ENCODE assay signal across 28 mouse cellular contexts in genomic region chrX:74427116-74427515, GRCm38 (mm10). TPM values are rescaled to one million over a fixed set of nuclear protein-coding genes. Genes with fewer than 3 reads are reported as not detected.
A peak's percentile ranks its signal among the peaks of the same experiment; 100 is the strongest.
DNase-seq lines count a peak whose midpoint lies in the region; ATAC-seq and TF ChIP-seq lines count a peak whose summit lies in the region.
"Had no signal": no experiment of that assay in that cellular context is flagged by ENCODE, and none has a peak within 500 bp of the region (broad histone marks: within the 10 kb centered on the region; RNA-seq: fewer than 3 reads in every experiment).

No protein-coding gene starts in this region.

- intact Hi-C loops in heart, postnatal 36 days (cut with DNase I) = no loop called here

- TF ChIP-seq RAD21 in MEL (IDR thresholded peaks at IDR 0.05; ENCODE audit: low read depth, low read length) = no peak

- peaks cover 0 to 33% of the 10 kb centered on the region in 2 experiments; a peak in 2 of 4 replicates for H3K36me3 ChIP-seq in MEL (ENCODE audit: control insufficient read depth in 1 of 2, insufficient read depth in 2 of 2, low read length in 2 of 2)
- peaks cover 5% of the 10 kb centered on the region; the same call in 1 of the 2 replicates for H3K36me3 ChIP-seq in liver, embryonic 13.5 days
- no peaks in the 10 kb centered on the region for H3K36me3 ChIP-seq in small intestine, adult 2 months (ENCODE audit: control insufficient read depth, insufficient read depth, low read length)
- no peaks in the 10 kb centered on the region; the same call in 1 of the 2 replicates for H3K36me3 ChIP-seq in embryonic facial prominence, embryonic 10.5 days (replicated peaks)
- H3K36me3 ChIP-seq: heart, embryonic 15.5 days; limb, embryonic 13.5 days; neural tube, embryonic 15.5 days had no signal

- ATAC-seq in liver, embryonic 13.5 days (ENCODE audit: low read depth) = no peak

- H3K27ac ChIP-seq in MEL (ENCODE audit: control insufficient read depth, low read depth, low read length) = peak overlapping the region; percentile 54
- peak overlapping the region; percentile 91 for H3K27ac ChIP-seq in liver, embryonic 13.5 days
- peak overlapping the region; percentile 67 for H3K27ac ChIP-seq in small intestine, adult 2 months (ENCODE audit: insufficient read depth, low read depth, low read length)
- no peak overlapping the region for H3K27ac ChIP-seq in embryonic facial prominence, embryonic 10.5 days (replicated peaks)
- H3K27ac ChIP-seq: heart, embryonic 15.5 days; limb, embryonic 13.5 days; neural tube, embryonic 15.5 days had no signal

- peaks cover 9% of the 10 kb centered on the region for H3K79me2 ChIP-seq in MEL (ENCODE audit: control insufficient read depth, insufficient read depth, low read length, poor library complexity)

- H3K9ac ChIP-seq in MEL (ENCODE audit: control insufficient read depth, low read depth, low read length, poor library complexity, severe bottlenecking) = peak overlapping the region; percentile 7
- H3K9ac ChIP-seq in liver, embryonic 13.5 days = peak overlapping the region; percentile 78
- H3K9ac ChIP-seq: heart, embryonic 15.5 days; limb, embryonic 13.5 days had no signal

- no peak for TF ChIP-seq EP300 in MEL (IDR thresholded peaks at IDR 0.05; ENCODE audit: low read depth in 1 of 2, low read length in 2 of 2)

- no peaks in the 10 kb centered on the region for H3K27me3 ChIP-seq in MEL (ENCODE audit: control insufficient read depth in 1 of 2, insufficient read depth in 2 of 2, low read length in 2 of 2)
- no peaks in the 10 kb centered on the region for H3K27me3 ChIP-seq in liver, embryonic 13.5 days
- H3K27me3 ChIP-seq in small intestine, adult 2 months (ENCODE audit: control insufficient read depth, insufficient read depth, low read length) = no peaks in the 10 kb centered on the region
- no peaks in the 10 kb centered on the region for H3K27me3 ChIP-seq in embryonic facial prominence, embryonic 10.5 days (replicated peaks; ENCODE audit: low read depth, poor library complexity, severe bottlenecking)
- H3K27me3 ChIP-seq: heart, embryonic 15.5 days; limb, embryonic 13.5 days; neural tube, embryonic 15.5 days had no signal

- no peaks in the 10 kb centered on the region for H3K9me3 ChIP-seq in MEL (replicated peaks; ENCODE audit: insufficient read depth, low read length)
- no peaks in the 10 kb centered on the region for H3K9me3 ChIP-seq in liver, embryonic 13.5 days (replicated peaks)
- no peaks in the 10 kb centered on the region for H3K9me3 ChIP-seq in embryonic facial prominence, embryonic 10.5 days
- H3K9me3 ChIP-seq: heart, embryonic 15.5 days; limb, embryonic 13.5 days; neural tube, embryonic 15.5 days had no signal

- H3K4me3 ChIP-seq in MEL (ENCODE audit: control insufficient read depth in 1 of 2, insufficient read depth in 1 of 2, low read depth in 2 of 2, low read length in 2 of 2) = no peak overlapping the region
- peak overlapping the region; percentile 70 for H3K4me3 ChIP-seq in liver, embryonic 13.5 days (replicated peaks)
- H3K4me3 ChIP-seq in small intestine, adult 2 months (ENCODE audit: low read depth, low read length) = no peak overlapping the region
- H3K4me3 ChIP-seq in embryonic facial prominence, embryonic 10.5 days = no peak overlapping the region

- 65% methylated on average over 3 of the region's 3 CpGs for WGBS in liver, embryonic 13.5 days (ENCODE audit: insufficient replicate concordance)
- 54% methylated on average over 3 of the region's 3 CpGs for WGBS in small intestine, adult 2 months
- 82% methylated on average over 3 of the region's 3 CpGs for WGBS in embryonic facial prominence, embryonic 10.5 days

- DNase-seq in heart, adult 11 months = peak; percentile 83
- DNase-seq in heart, postnatal 36 days = no peak
- no peak for DNase-seq in MEL (ENCODE audit: low read depth, low spot score)
- DNase-seq in liver, embryonic 13.5 days = no peak
- DNase-seq in embryonic facial prominence, embryonic 10.5 days (ENCODE audit: low spot score) = no peak
- DNase-seq in left cerebral cortex, adult 11 months (ENCODE audit: low spot score) = no peak
- no peak for DNase-seq in adrenal gland, postnatal 36 days
- DNase-seq: adrenal gland, adult 2 months; cerebellum, adult 11 months; cerebellum, postnatal 14 days; heart, adult 18-20 months; kidney, adult 18-20 months; kidney, postnatal 10 days; midbrain, embryonic 14.5 days; spleen, adult 18-20 months had no signal

- TF ChIP-seq CTCF in MEL (IDR thresholded peaks at IDR 0.05 in 2 of 3, conservative IDR thresholded peaks at IDR 0.05 in 1 of 3; ENCODE audit: control insufficient read depth in 1 of 3, insufficient read depth in 1 of 3, low read depth in 2 of 3, low read length in 3 of 3, poor library complexity in 1 of 3, severe bottlenecking in 1 of 3) = no peak
- no peak for TF ChIP-seq CTCF in small intestine, adult 2 months (IDR thresholded peaks at IDR 0.05; ENCODE audit: extremely low read depth, insufficient read length, insufficient replicate concordance, low read depth, low read length)

- peak overlapping the region; percentile 79 for H3K4me2 ChIP-seq in liver, embryonic 13.5 days

- H3K4me1 ChIP-seq in MEL (ENCODE audit: control insufficient read depth in 1 of 2, insufficient read depth in 2 of 2, low read length in 2 of 2) = peaks cover 3 to 31% of the 10 kb centered on the region in 2 experiments; a peak in 3 of 4 replicates
- peaks cover 53% of the 10 kb centered on the region for H3K4me1 ChIP-seq in liver, embryonic 13.5 days (replicated peaks)
- peaks cover 20% of the 10 kb centered on the region; the same call in 1 of the 2 replicates for H3K4me1 ChIP-seq in small intestine, adult 2 months (ENCODE audit: control insufficient read depth, insufficient read depth, insufficient read length, low read length)
- H3K4me1 ChIP-seq in embryonic facial prominence, embryonic 10.5 days = peaks cover 8% of the 10 kb centered on the region

- no peak for TF ChIP-seq POLR2A in MEL (IDR thresholded peaks at IDR 0.05; ENCODE audit: control insufficient read depth in 1 of 2, insufficient read depth in 1 of 2, low read depth in 1 of 2, low read length in 2 of 2, poor library complexity in 1 of 2)
- no peak for TF ChIP-seq POLR2A in small intestine, adult 2 months (IDR thresholded peaks at IDR 0.05; ENCODE audit: low read depth, low read length)

TF ChIP-seq in MEL, 35 proteins besides CTCF, POLR2A, EP300 and RAD21:
- no peak for TF ChIP-seq KAT2A (conservative IDR thresholded peaks at IDR 0.05; ENCODE audit: low read depth, low read length)
- TF ChIP-seq MXI1 (IDR thresholded peaks at IDR 0.05; ENCODE audit: low read depth, low read length) = no peak
- TF ChIP-seq GABPA (IDR thresholded peaks at IDR 0.05; ENCODE audit: low read depth, low read length) = no peak

RNA-seq across cellular contexts. Expression of gene G6pdx, which starts 1.9 kb away (rescaled TPM):
- 1 to 10 TPM; 6.8 to 7.1 TPM for total RNA-seq in heart, postnatal 36 days (2021)
- total RNA-seq in MEL (2012; rRNA removed) = 27.9 and 37.0 TPM in 2 replicates
- 10 to 100 TPM in 1 of 2 experiments, not detected in 1; 54.1 TPM for polyA plus RNA-seq in MEL (2012; ENCODE audit: insufficient read depth in 1 of 2, insufficient read length in 2 of 2, low read depth in 1 of 2, low replicate concordance in 2 of 2, missing spikeins in 1 of 2)
- 51.6 and 54.5 TPM in 2 replicates for polyA plus RNA-seq in liver, embryonic 13.5 days (2015; fragmentation: Nextera tagmentation; extraction: Ambion mirVana)
- polyA plus RNA-seq in small intestine, adult 2 months (2012; rRNA removed) = 20.3 and 31.0 TPM in 2 replicates
- 54.7 and 57.3 TPM in 2 replicates for polyA plus RNA-seq in embryonic facial prominence, embryonic 10.5 days (2016; fragmentation: Nextera tagmentation; extraction: Ambion mirVana)
- 100 to 1,000 TPM; 172 to 176 TPM for total RNA-seq in adrenal gland, postnatal 36 days (2021)

RNA-seq across cellular contexts. Expression of gene Ikbkg, which starts 34.0 kb away (rescaled TPM):
- 10 to 100 TPM; 45.8 to 46.1 TPM for total RNA-seq in heart, postnatal 36 days (2021)
- total RNA-seq in MEL (2012; rRNA removed) = 26.6 and 29.1 TPM in 2 replicates
- 10 to 100 TPM in 1 of 2 experiments, not detected in 1; 21.7 TPM for polyA plus RNA-seq in MEL (2012; ENCODE audit: insufficient read depth in 1 of 2, insufficient read length in 2 of 2, low read depth in 1 of 2, low replicate concordance in 2 of 2, missing spikeins in 1 of 2)
- 20.2 and 22.3 TPM in 2 replicates for polyA plus RNA-seq in liver, embryonic 13.5 days (2015; fragmentation: Nextera tagmentation; extraction: Ambion mirVana)
- 6.2 and 8.7 TPM in 2 replicates for polyA plus RNA-seq in small intestine, adult 2 months (2012; rRNA removed)
- 18.7 and 18.9 TPM in 2 replicates for polyA plus RNA-seq in embryonic facial prominence, embryonic 10.5 days (2016; fragmentation: Nextera tagmentation; extraction: Ambion mirVana)
- total RNA-seq in adrenal gland, postnatal 36 days (2021) = 100 to 1,000 TPM in 1 of 2 experiments, 10 to 100 TPM in 1; 71.2 to 110 TPM

RNA-seq across cellular contexts. Expression of gene Fam3a, which starts 34.0 kb away (rescaled TPM):
- total RNA-seq in heart, postnatal 36 days (2021) = 10 to 100 TPM; 18.6 to 18.8 TPM
- total RNA-seq in MEL (2012; rRNA removed) = 4.8 and 6.4 TPM in 2 replicates
- polyA plus RNA-seq in MEL (2012; ENCODE audit: insufficient read depth in 1 of 2, insufficient read length in 2 of 2, low read depth in 1 of 2, low replicate concordance in 2 of 2, missing spikeins in 1 of 2) = 10 to 100 TPM in 1 of 2 experiments, not detected in 1; 14.6 TPM
- polyA plus RNA-seq in liver, embryonic 13.5 days (2015; fragmentation: Nextera tagmentation; extraction: Ambion mirVana) = 8.6 and 9.6 TPM in 2 replicates
- 15.4 and 27.3 TPM in 2 replicates for polyA plus RNA-seq in small intestine, adult 2 months (2012; rRNA removed)
- polyA plus RNA-seq in embryonic facial prominence, embryonic 10.5 days (2016; fragmentation: Nextera tagmentation; extraction: Ambion mirVana) = 23.7 and 23.8 TPM in 2 replicates
- total RNA-seq in adrenal gland, postnatal 36 days (2021) = 10 to 100 TPM; 28.6 TPM

RNA-seq across cellular contexts. Expression of gene Slc10a3, which starts 54.0 kb away (rescaled TPM):
- 1 to 10 TPM; 4.9 to 5.7 TPM for total RNA-seq in heart, postnatal 36 days (2021)
- 13.7 and 19.4 TPM in 2 replicates for total RNA-seq in MEL (2012; rRNA removed)
- 10 to 100 TPM in 1 of 2 experiments, not detected in 1; 16.0 TPM for polyA plus RNA-seq in MEL (2012; ENCODE audit: insufficient read depth in 1 of 2, insufficient read length in 2 of 2, low read depth in 1 of 2, low replicate concordance in 2 of 2, missing spikeins in 1 of 2)
- polyA plus RNA-seq in liver, embryonic 13.5 days (2015; fragmentation: Nextera tagmentation; extraction: Ambion mirVana) = 8.2 and 8.4 TPM in 2 replicates
- 9.1 and 20.9 TPM in 2 replicates for polyA plus RNA-seq in small intestine, adult 2 months (2012; rRNA removed)
- polyA plus RNA-seq in embryonic facial prominence, embryonic 10.5 days (2016; fragmentation: Nextera tagmentation; extraction: Ambion mirVana) = 12.3 and 13.0 TPM in 2 replicates
- 10 to 100 TPM; 22.8 to 26.8 TPM for total RNA-seq in adrenal gland, postnatal 36 days (2021)

RNA-seq across cellular contexts. Expression of gene Gm6880, which starts 54.1 kb away (rescaled TPM):
- total RNA-seq in heart, postnatal 36 days (2021) = not detected
- total RNA-seq in MEL (2012; rRNA removed) = not detected in 2 replicates
- polyA plus RNA-seq in MEL (2012; ENCODE audit: insufficient read depth in 1 of 2, insufficient read length in 2 of 2, low read depth in 1 of 2, low replicate concordance in 2 of 2, missing spikeins in 1 of 2) = not detected
- not detected in 2 replicates for polyA plus RNA-seq in liver, embryonic 13.5 days (2015; fragmentation: Nextera tagmentation; extraction: Ambion mirVana)
- polyA plus RNA-seq in small intestine, adult 2 months (2012; rRNA removed) = not detected in 2 replicates
- not detected in 2 replicates for polyA plus RNA-seq in embryonic facial prominence, embryonic 10.5 days (2016; fragmentation: Nextera tagmentation; extraction: Ambion mirVana)
- not detected for total RNA-seq in adrenal gland, postnatal 36 days (2021)
- total RNA-seq: adrenal gland, adult 2 months; gastrocnemius, adult 18-20 months; heart, adult 18-20 months; hematopoietic stem cell, adult 5-6 weeks; layer of hippocampus, adult 8-10 months; left cerebral cortex, adult 8-10 months; megakaryocyte progenitor cell, adult 5-6 weeks had no signal
- polyA plus RNA-seq: adrenal gland, adult 2 months; brain, embryonic 14.5 days; embryonic facial prominence, embryonic 14.5 days; forebrain, embryonic 11.5 days; heart, embryonic 15.5 days; lung, embryonic 16.5 days; neural tube, embryonic 15.5 days had no signal
